Mouse (Mus musculus) limb, embryonic 10.5 days (tissue): ENCODE measurements around the gene Ggps1. TPM values are rescaled to one million over a fixed set of nuclear protein-coding genes. Genes with fewer than 3 reads are reported as not detected.
"Not testable (repeated sequence)": the region's sequence is repeated elsewhere in the genome, so short reads cannot be mapped to it uniquely, and the experiment has no call there.

Source experiments
- DNase-seq: peaks from one replicate; pipeline ENCODE4 v3.0.0-alpha.2; 2017; ENCODE audit warnings: low spot score
- H3K27ac ChIP-seq: fragments of 300-500 bp; sonication (generic); 2 replicates; pipeline ENCODE4 v1.5.1; 2016; ENCODE audit warnings: mild to moderate bottlenecking
- H3K27me3 ChIP-seq: fragments of 300-500 bp; sonication (generic); 2 replicates; pipeline ENCODE4 v1.6.1; 2016; ENCODE audit warnings: low read depth, mild to moderate bottlenecking; ENCODE audit not compliant: poor library complexity, severe bottlenecking
- H3K36me3 ChIP-seq: fragments of 300-500 bp; sonication (generic); 2 replicates; pipeline ENCODE4 v1.6.1; 2016; ENCODE audit warnings: mild to moderate bottlenecking, moderate library complexity
- H3K4me1 ChIP-seq: fragments of 300-500 bp; sonication (generic); 2 replicates; pipeline ENCODE4 v1.6.1; 2016
- H3K4me3 ChIP-seq: fragments of 300-500 bp; sonication (generic); 2 replicates; pipeline ENCODE4 v1.5.1; 2016; ENCODE audit warnings: mild to moderate bottlenecking, moderate library complexity
- H3K9me3 ChIP-seq: fragments of 300-500 bp; sonication (generic); replicated peaks from 2 replicates; pipeline ENCODE4 v1.6.1; 2016; ENCODE audit warnings: mild to moderate bottlenecking
- WGBS: fragments of 180-500 bp; shearing (Covaris S2); methylation state at CpG from one replicate; pipeline ENCODE4 v1.1.7; 2016; 5-methylcytosine and 5-hydroxymethylcytosine counted together
- polyA plus RNA-seq: library from polyadenylated mRNA; unstranded; fragments of >200 nt; fragmentation: Nextera tagmentation; extraction: Ambion mirVana; gene quantifications from 2 replicates; pipeline ENCODE4 v1.2.1, GENCODE M21; 2016

The Ggps1 gene
- polyA plus RNA-seq, 1 experiment from 2014 or later, result 53.9 TPM

DNA sequence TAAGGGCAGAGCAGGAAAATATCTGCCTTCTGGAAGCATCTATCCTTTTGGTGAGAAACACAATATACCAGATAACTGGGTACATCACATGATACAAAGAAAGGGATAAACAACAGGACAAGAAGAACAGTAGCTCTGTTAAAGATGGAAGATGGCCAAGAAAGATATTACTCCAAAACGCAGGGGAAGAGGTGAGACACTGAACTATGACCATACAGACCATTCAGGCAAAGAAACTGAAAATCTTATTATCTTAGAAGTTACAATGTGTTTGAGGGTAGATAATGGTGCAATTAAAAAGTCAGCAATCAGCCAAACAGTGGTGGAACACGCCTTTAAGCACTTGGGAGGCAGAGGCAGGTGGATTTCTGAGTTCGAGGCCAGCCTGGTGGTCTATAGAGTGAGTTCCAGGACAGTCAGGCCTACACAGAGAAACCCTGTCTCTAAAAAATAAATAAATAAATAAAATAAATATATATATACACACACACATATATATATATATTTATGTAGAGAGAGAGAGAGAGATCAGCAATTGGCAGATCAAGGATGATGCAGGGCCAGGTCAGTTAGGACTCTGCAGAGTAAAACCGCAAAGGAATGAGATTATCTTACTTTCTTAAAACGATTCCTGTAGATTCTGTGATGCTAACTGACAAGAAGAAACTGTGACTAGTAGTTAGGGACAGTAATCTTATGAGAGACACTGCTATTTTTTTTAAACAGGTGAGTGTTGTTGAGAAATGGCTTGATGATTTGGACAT lies 29.8 kb downstream of the Ggps1 start:
- Histone ChIP-seq H3K27ac (no peak overlapping the region), H3K27me3 (no peaks in the 10 kb centered on the region), H3K36me3 (peaks cover 13% of the 10 kb centered on the region), H3K4me3 (no peak overlapping the region), H3K9me3 (no peaks in the 10 kb centered on the region), H3K4me1 (peaks cover 2% of the 10 kb centered on the region)
- WGBS, result 89% methylated on average over 5 of the region's 5 CpGs
- no peak for DNase-seq

- no peaks in the 10 kb centered on the region for H3K9me3 ChIP-seq
- H3K4me1 ChIP-seq, result no peaks in the 10 kb centered on the region
- no peaks in the 10 kb centered on the region for H3K27me3 ChIP-seq
- WGBS, result 96% methylated on average over 6 of the region's 6 CpGs
- H3K36me3 ChIP-seq, result peaks cover 35% of the 10 kb centered on the region
- H3K27ac ChIP-seq, result no peak overlapping the region
- DNase-seq, result no peak
- no peak overlapping the region for H3K4me3 ChIP-seq
Observed at GRCm38 (mm10) chr13:14026154-14026820, 37.0 kb downstream of the Ggps1 start.

GRCm38 (mm10) chr13:14025554-14025953 lies 37.7 kb downstream of the Ggps1 start:
- Histone ChIP-seq H3K4me1 (no peaks in the 10 kb centered on the region), H3K36me3 (peaks cover 35% of the 10 kb centered on the region), H3K4me3 (no peak overlapping the region), H3K9me3 (no peaks in the 10 kb centered on the region), H3K27me3 (no peaks in the 10 kb centered on the region), H3K27ac (no peak overlapping the region)
- WGBS, result 88% methylated on average over 6 of the region's 6 CpGs
- DNase-seq, result no peak

DNA sequence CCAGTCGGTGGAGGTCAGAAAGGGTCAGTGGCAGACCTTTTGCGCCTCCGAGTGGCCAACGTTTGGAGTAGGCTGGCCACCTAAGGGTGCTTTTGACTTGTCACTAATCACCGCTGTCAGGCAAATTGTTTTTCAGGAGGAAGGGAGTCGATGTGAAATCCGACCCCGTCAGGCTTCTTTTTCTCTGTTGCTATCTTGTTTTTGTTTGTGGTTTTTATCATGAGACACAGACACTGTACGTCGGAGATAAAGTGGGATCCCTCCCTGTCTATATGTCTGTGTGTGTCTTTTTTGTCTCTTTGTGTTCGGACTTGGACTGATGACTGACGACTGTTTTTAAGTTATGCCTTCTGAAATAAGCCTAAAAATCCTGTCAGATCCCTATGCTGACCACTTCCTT lies 41.9 kb downstream of the Ggps1 start:
- 79% methylated on average over 11 of the region's 12 CpGs for WGBS
- not testable (repeated sequence) for DNase-seq, H3K4me3 ChIP-seq, H3K27ac ChIP-seq, H3K27me3 ChIP-seq, H3K9me3 ChIP-seq, H3K4me1 ChIP-seq
- H3K36me3 ChIP-seq, result peaks cover 41% of the 10 kb centered on the region

DNA sequence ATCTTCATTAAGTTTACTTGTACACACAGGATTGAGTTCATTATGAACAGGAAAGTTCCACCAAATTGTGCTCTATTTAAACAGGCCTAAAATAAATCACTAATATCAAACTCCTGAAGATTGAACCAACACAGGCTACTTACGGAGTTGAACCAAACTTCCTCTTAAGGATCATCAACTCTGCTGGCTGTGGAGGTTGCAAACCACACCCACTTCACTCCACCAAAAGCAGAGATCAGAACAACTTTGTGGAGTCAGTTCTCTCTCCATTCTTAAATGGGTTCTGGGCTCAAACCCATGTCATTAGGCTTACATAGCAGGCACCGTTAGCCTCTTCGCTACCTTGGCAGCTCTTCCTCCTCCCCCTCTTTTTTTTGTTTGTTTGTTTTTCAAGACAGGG lies 44.4 kb downstream of the Ggps1 start:
- Histone ChIP-seq H3K27me3 (no peaks in the 10 kb centered on the region), H3K36me3 (peaks cover 53% of the 10 kb centered on the region), H3K9me3 (no peaks in the 10 kb centered on the region), H3K4me3 (no peak overlapping the region), H3K27ac (no peak overlapping the region), H3K4me1 (no peaks in the 10 kb centered on the region)
- 95% methylated on average over 3 of the region's 3 CpGs for WGBS
- DNase-seq, result no peak

GRCm38 (mm10) chr13:14018283-14018682 lies 45.0 kb downstream of the Ggps1 start:
- Histone ChIP-seq H3K27me3 (no peaks in the 10 kb centered on the region), H3K4me1 (no peaks in the 10 kb centered on the region), H3K9me3 (no peaks in the 10 kb centered on the region), H3K4me3 (no peak overlapping the region), H3K36me3 (peaks cover 57% of the 10 kb centered on the region), H3K27ac (no peak overlapping the region)
- DNase-seq, result no peak

DNA sequence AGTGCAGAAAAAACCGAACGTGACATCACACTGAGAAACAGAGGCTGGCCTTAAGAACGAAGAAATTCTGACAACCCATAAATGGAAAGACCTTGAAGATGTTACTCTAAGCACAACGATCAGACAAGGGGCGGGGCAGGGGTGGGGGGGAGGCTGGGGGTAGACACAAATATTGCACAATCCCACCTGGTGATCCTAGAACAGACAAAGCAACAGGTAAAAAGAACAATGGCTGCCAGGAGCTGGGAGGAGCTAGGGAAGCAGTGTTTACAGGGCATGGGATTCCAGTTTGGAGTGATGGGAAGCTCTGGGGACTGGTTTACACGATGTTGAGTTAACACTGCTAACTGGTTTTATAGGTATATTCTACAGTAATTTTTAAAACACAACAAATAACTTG lies 47.7 kb downstream of the Ggps1 start:
- H3K4me3 ChIP-seq, result no peak overlapping the region
- H3K27me3 ChIP-seq, result no peaks in the 10 kb centered on the region
- 92% methylated on average over 6 of the region's 6 CpGs for WGBS
- no peaks in the 10 kb centered on the region for H3K4me1 ChIP-seq
- peaks cover 80% of the 10 kb centered on the region for H3K36me3 ChIP-seq
- H3K27ac ChIP-seq, result no peak overlapping the region
- H3K9me3 ChIP-seq, result no peaks in the 10 kb centered on the region
- DNase-seq, result no peak

GRCm38 (mm10) chr13:14014540-14014939 lies 48.7 kb downstream of the Ggps1 start:
- Histone ChIP-seq H3K27ac (no peak overlapping the region), H3K27me3 (no peaks in the 10 kb centered on the region), H3K36me3 (peaks cover 84% of the 10 kb centered on the region), H3K9me3 (no peaks in the 10 kb centered on the region), H3K4me3 (no peak overlapping the region), H3K4me1 (no peaks in the 10 kb centered on the region)
- DNase-seq, result no peak
- WGBS, result 96% methylated on average over 4 of the region's 4 CpGs

DNA sequence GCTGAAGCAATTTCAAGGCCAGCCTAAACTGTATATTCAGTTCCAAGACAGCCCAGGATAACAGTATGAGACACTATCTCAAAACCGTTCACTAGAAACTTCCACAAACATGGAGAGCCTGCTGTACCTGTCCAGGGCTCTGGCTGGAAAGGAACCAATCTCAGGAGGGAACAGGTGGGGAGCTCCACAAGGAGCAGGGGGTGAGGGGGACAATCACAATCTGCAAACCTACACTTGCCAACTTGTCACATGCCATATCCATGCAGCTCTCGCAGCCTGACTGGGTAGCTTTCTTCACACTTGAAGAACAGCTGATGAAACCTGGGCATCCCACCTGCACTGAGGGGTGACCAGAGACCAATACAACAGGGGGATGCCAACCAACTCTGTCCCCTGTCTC lies 49.3 kb downstream of the Ggps1 start:
- WGBS, result 96% methylated on average over 2 of the region's 2 CpGs
- no peaks in the 10 kb centered on the region for H3K27me3 ChIP-seq
- no peak overlapping the region for H3K4me3 ChIP-seq
- DNase-seq, result no peak
- no peak overlapping the region for H3K27ac ChIP-seq
- no peaks in the 10 kb centered on the region for H3K9me3 ChIP-seq
- peaks cover 84% of the 10 kb centered on the region for H3K36me3 ChIP-seq
- H3K4me1 ChIP-seq, result no peaks in the 10 kb centered on the region

GRCm38 (mm10) chr13:14011454-14011995 lies 51.8 kb downstream of the Ggps1 start:
- DNase-seq, result no peak
- 95% methylated on average over 4 of the region's 4 CpGs for WGBS
- no peaks in the 10 kb centered on the region for H3K27me3 ChIP-seq
- no peaks in the 10 kb centered on the region for H3K9me3 ChIP-seq
- H3K27ac ChIP-seq, result no peak overlapping the region
- H3K36me3 ChIP-seq, result peaks cover 72% of the 10 kb centered on the region
- H3K4me3 ChIP-seq, result no peak overlapping the region
- no peaks in the 10 kb centered on the region for H3K4me1 ChIP-seq

GRCm38 (mm10) chr13:14006056-14006455 lies 57.2 kb downstream of the Ggps1 start:
- H3K9me3 ChIP-seq, result no peaks in the 10 kb centered on the region
- peaks cover 80% of the 10 kb centered on the region for H3K36me3 ChIP-seq
- WGBS, result 83% methylated on average over 2 of the region's 2 CpGs
- no peak overlapping the region for H3K27ac ChIP-seq
- no peaks in the 10 kb centered on the region for H3K27me3 ChIP-seq
- no peak overlapping the region for H3K4me3 ChIP-seq
- DNase-seq, result no peak
- no peaks in the 10 kb centered on the region for H3K4me1 ChIP-seq

DNA sequence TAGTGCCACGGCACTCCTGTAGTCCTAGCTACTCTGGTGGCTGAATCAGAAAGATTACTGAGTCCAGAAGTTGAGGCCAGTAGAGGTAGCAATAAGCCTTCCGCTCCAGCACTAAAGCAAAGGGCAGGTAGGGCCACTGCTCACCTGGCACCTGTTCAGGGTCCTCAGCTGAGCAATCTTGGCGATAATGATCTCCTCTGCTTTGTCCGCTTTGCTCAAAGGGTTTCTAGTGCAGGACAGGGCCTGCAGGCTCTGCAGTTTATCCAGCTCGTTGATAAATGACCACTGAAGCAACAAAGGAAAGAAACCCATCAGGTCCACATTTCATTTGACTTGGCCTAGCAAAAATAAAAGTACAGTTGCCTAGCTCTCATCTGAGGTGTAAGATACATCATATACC lies 58.3 kb downstream of the Ggps1 start:
- WGBS, result 93% methylated on average over 5 of the region's 5 CpGs
- Histone ChIP-seq H3K27ac (no peak overlapping the region), H3K4me1 (no peaks in the 10 kb centered on the region), H3K36me3 (peaks cover 85% of the 10 kb centered on the region), H3K4me3 (no peak overlapping the region), H3K27me3 (no peaks in the 10 kb centered on the region), H3K9me3 (no peaks in the 10 kb centered on the region)
- no peak for DNase-seq

- Histone ChIP-seq H3K36me3 (peaks cover 85% of the 10 kb centered on the region), H3K27me3 (no peaks in the 10 kb centered on the region), H3K4me3 (no peak overlapping the region), H3K27ac (no peak overlapping the region), H3K4me1 (no peaks in the 10 kb centered on the region), H3K9me3 (no peaks in the 10 kb centered on the region)
- no peak for DNase-seq
- WGBS, result 87% methylated on average over 4 of the region's 4 CpGs
Observed at GRCm38 (mm10) chr13:14004086-14004485, 59.2 kb downstream of the Ggps1 start.
